Mouse (Mus musculus): Measurements from ENCODE around the gene Sorbs1. TPM values are rescaled to one million over a fixed set of nuclear protein-coding genes. Genes with fewer than 3 reads are reported as not detected.
"Not testable (repeated sequence)": the region's sequence is repeated elsewhere in the genome, so short reads cannot be mapped to it uniquely, and the experiment has no call there.

The Sorbs1 gene
- polyA plus RNA-seq (2012; rRNA removed): 79.3 and 92.5 TPM in 2 replicates

DNA sequence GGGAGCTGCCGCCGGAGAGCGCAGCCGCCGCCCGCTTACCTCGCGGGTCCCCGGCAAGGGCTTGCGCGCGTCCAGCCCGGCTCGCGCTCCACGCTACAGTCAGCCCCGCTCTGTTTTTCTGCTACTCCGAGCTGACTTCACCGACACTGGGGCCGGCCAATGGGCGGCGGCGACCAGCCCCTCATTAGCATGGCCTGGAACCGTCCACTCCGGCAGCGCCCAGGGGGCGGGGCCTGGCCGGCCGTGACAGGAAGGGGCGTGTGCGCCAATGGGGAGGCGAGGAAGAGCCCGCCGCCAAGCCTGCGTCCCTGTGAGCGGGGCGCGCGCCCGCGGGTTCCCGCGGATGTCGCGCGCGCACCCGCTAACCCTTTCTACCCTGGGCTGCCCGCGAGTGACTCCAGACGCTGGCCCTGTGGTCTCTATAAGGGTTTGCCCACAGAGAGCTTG lies at the start of gene Sorbs1:
Gene Sorbs1, minus strand, starts transcription at position 148 of the 447 bp plus-strand sequence.
- peak within 1 kb of the TSS; percentile 69 for H3K27ac ChIP-seq (ENCODE audit: insufficient read depth, low read length)
- H3K4me1 ChIP-seq (ENCODE audit: control insufficient read depth, insufficient read depth, low read length): peaks cover 11% of the 10 kb centered on the region
- peak within 1 kb of the TSS; percentile 82 for H3K4me3 ChIP-seq (replicated peaks; ENCODE audit: insufficient read depth, low read depth, low read length)
- TF ChIP-seq CTCF (IDR thresholded peaks at IDR 0.05; ENCODE audit: borderline replicate concordance, insufficient read depth, low read depth, low read length) (no peak), POLR2A (IDR thresholded peaks at IDR 0.05; ENCODE audit: borderline replicate concordance, insufficient read depth, low read length) (peak; percentile 85)
- under 1% methylated on average over 49 of the region's 51 CpGs for WGBS
- DNase-seq: peak; percentile 97 to 98
- H3K27me3 ChIP-seq (ENCODE audit: control insufficient read depth, insufficient read depth, low read length): no peaks in the 10 kb centered on the region

DNA sequence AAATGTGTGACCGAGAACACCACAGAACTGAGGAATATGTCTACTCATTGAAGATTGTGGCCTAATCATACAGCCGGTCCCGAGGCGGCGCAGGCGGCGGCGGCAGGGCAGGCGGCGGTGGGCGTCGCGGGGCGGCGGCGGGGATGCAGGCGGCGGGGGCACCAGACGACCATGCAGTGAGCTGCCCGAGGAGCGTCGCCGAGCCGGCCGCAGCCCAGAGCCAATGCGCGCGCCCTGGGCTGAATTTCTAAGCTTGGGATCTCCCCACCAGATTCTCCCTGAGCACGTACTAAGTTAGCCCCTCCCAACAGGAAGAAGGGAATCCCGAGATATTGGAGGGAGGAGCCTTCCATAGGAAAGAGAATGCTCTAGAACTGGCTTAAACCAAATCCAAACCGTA lies 47.9 kb upstream of the Sorbs1 start:
- WGBS: 87% methylated on average over 15 of the region's 31 CpGs
- H3K4me3 ChIP-seq (replicated peaks; ENCODE audit: insufficient read depth, low read depth, low read length); H3K27me3 ChIP-seq (ENCODE audit: control insufficient read depth, insufficient read depth, low read length); H3K4me1 ChIP-seq (ENCODE audit: control insufficient read depth, insufficient read depth, low read length); H3K27ac ChIP-seq (ENCODE audit: insufficient read depth, low read length); DNase-seq: not testable (repeated sequence)

DNA sequence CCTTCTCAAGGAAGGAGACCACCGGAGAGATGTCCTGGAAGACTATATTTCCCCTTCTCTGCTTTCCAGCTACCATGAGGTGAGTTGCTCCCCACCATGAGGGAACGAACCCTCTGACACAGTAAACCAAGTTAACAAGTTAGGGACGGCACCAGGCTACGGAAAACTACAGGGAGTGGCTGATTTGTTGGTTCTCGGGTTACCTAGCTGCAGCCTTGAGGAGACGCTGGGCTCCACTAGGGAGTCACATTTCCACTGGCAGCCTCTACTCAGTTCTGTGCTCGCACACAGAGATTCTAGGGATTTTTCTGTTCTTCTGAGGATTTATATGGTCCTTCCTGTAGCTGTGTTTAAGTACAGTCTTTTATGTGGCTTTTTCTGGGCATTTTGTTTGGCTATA lies 42.5 kb upstream of the Sorbs1 start:
- Histone ChIP-seq H3K27me3 (ENCODE audit: control insufficient read depth, insufficient read depth, low read length) (no peaks in the 10 kb centered on the region), H3K27ac (ENCODE audit: insufficient read depth, low read length) (no peak overlapping the region), H3K4me3 (replicated peaks; ENCODE audit: insufficient read depth, low read depth, low read length) (no peak overlapping the region), H3K4me1 (ENCODE audit: control insufficient read depth, insufficient read depth, low read length) (peaks cover 24% of the 10 kb centered on the region)
- TF ChIP-seq POLR2A (IDR thresholded peaks at IDR 0.05; ENCODE audit: borderline replicate concordance, insufficient read depth, low read length): no peak
- TF ChIP-seq CTCF (IDR thresholded peaks at IDR 0.05; ENCODE audit: borderline replicate concordance, insufficient read depth, low read depth, low read length): no peak
- no peak for DNase-seq
- 96% methylated on average over 7 of the region's 7 CpGs for WGBS

DNA sequence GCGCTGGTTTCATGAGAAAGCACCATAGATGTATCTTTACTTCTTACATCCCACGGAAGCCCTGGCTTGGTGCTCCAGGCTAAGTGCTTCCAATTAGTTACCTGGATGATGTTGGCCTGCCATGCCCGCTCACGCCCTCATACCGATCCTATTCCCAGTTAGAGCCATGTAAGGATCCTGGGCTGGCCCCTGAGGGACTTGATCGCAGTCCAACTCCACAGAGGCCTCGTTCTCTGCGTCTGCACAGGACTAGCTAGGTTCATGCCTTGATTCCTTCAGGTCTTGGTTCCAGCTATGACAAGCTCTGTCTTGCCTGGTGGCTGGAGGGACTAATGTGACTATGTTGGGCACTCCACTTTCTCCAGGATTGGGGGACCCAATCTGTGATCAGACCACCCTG lies 41.6 kb upstream of the Sorbs1 start:
- WGBS: 86% methylated on average over 8 of the region's 8 CpGs

DNA sequence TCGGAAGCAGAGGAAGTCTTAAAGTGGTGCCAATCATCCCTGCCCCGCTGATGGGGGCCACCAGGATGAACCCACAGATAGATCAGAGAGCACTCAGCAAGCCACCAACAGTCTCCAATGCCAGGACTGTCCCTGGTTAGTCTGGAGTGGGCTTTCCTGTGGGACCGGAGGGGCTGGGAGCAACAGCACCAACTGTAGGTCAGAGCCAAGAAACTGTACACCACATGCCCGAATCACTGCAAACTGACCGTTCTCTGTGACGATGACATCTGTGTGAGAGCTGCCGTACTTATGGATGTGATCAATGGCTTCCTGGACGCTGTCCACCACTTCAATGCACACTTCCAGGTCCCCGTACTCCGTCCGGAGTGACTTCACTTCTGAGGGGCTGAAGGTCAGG lies 40.8 kb upstream of the Sorbs1 start:
- WGBS: 80% methylated on average over 11 of the region's 11 CpGs
- TF ChIP-seq CTCF (IDR thresholded peaks at IDR 0.05; ENCODE audit: borderline replicate concordance, insufficient read depth, low read depth, low read length) (no peak), POLR2A (IDR thresholded peaks at IDR 0.05; ENCODE audit: borderline replicate concordance, insufficient read depth, low read length) (no peak)

More for the DNA sequence above, 41.6 kb upstream of the Sorbs1 start:
- TF ChIP-seq CTCF (IDR thresholded peaks at IDR 0.05; ENCODE audit: borderline replicate concordance, insufficient read depth, low read depth, low read length) (no peak), POLR2A (IDR thresholded peaks at IDR 0.05; ENCODE audit: borderline replicate concordance, insufficient read depth, low read length) (no peak)
- Histone ChIP-seq H3K4me1 (ENCODE audit: control insufficient read depth, insufficient read depth, low read length) (peaks cover 24% of the 10 kb centered on the region), H3K27ac (ENCODE audit: insufficient read depth, low read length) (no peak overlapping the region), H3K4me3 (replicated peaks; ENCODE audit: insufficient read depth, low read depth, low read length) (no peak overlapping the region), H3K27me3 (ENCODE audit: control insufficient read depth, insufficient read depth, low read length) (no peaks in the 10 kb centered on the region)
- no peak for DNase-seq

DNA sequence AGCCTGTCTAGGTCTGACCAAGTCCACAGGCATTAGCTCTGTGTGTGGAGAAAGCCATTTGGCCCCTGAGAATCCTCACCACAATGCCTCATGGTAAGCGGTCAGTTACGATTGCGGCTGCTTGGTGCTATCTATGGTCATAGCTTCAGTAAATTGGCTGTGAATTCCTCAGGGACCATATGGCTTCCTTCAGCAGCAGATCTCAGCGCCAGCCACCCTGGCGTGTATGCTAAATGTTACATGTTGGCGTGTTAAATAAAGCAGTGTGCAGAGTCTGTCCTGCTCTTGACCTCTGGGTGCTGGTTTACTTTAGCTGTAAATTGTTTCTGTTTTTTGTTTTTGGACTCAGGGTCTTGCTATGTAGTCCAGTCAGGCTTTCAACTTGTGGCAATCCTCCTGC lies 40.3 kb upstream of the Sorbs1 start:
- DNase-seq: peak in 1 of 2 experiments; percentile 50
- H3K27me3 ChIP-seq (ENCODE audit: control insufficient read depth, insufficient read depth, low read length): no peaks in the 10 kb centered on the region
- TF ChIP-seq CTCF (IDR thresholded peaks at IDR 0.05; ENCODE audit: borderline replicate concordance, insufficient read depth, low read depth, low read length) (no peak), POLR2A (IDR thresholded peaks at IDR 0.05; ENCODE audit: borderline replicate concordance, insufficient read depth, low read length) (no peak)
- peaks cover 24% of the 10 kb centered on the region for H3K4me1 ChIP-seq (ENCODE audit: control insufficient read depth, insufficient read depth, low read length)
- H3K4me3 ChIP-seq (replicated peaks; ENCODE audit: insufficient read depth, low read depth, low read length): no peak overlapping the region
- no peak overlapping the region for H3K27ac ChIP-seq (ENCODE audit: insufficient read depth, low read length)
- WGBS: 41% methylated on average over 6 of the region's 6 CpGs

More for the DNA sequence above, 40.8 kb upstream of the Sorbs1 start:
- Histone ChIP-seq H3K27me3 (ENCODE audit: control insufficient read depth, insufficient read depth, low read length) (no peaks in the 10 kb centered on the region), H3K4me1 (ENCODE audit: control insufficient read depth, insufficient read depth, low read length) (peaks cover 24% of the 10 kb centered on the region), H3K4me3 (replicated peaks; ENCODE audit: insufficient read depth, low read depth, low read length) (no peak overlapping the region), H3K27ac (ENCODE audit: insufficient read depth, low read length) (no peak overlapping the region)
- no peak for DNase-seq

DNA sequence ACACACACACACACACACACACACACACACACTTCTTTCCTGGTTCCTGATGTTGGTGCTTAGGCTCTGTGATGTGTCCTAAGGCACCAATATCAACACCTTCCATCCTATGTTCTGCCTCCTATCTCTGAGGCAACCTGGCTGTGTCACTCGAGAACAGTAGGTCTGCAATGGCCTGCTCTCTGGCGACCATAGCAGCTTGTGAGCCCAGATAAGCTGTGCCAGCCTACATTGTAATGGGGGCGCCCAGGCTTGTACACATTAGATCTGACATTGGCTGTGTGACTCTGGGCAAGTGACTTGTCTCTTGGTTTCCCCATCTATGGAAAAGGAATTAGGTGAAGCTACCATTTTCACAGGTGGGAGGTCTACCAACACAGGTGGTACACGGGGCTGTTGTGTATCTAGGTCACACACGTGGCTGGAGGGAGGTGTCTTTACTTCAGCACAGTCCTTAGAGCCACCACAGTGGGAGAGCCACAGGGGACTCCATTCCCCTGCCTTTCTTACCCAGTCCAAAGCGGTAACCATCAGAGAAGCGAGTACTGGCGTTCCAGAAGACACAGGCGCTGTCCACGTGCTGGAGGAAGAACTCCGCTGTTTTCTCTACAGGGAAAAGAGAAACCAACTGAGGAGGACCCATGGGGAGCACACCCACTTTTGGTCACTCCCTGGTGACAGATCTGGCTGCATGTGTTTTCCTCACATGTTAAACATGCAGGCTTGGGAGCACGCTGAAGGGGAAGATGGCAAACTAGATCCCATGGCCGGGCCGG lies 39.6 kb upstream of the Sorbs1 start:
- H3K27ac ChIP-seq (ENCODE audit: insufficient read depth, low read length): no peak overlapping the region
- H3K4me3 ChIP-seq (replicated peaks; ENCODE audit: insufficient read depth, low read depth, low read length): no peak overlapping the region
- H3K4me1 ChIP-seq (ENCODE audit: control insufficient read depth, insufficient read depth, low read length): peaks cover 24% of the 10 kb centered on the region
- TF ChIP-seq CTCF (IDR thresholded peaks at IDR 0.05; ENCODE audit: borderline replicate concordance, insufficient read depth, low read depth, low read length): no peak
- 76% methylated on average over 14 of the region's 14 CpGs for WGBS
- no peak for DNase-seq
- H3K27me3 ChIP-seq (ENCODE audit: control insufficient read depth, insufficient read depth, low read length): no peaks in the 10 kb centered on the region

DNA sequence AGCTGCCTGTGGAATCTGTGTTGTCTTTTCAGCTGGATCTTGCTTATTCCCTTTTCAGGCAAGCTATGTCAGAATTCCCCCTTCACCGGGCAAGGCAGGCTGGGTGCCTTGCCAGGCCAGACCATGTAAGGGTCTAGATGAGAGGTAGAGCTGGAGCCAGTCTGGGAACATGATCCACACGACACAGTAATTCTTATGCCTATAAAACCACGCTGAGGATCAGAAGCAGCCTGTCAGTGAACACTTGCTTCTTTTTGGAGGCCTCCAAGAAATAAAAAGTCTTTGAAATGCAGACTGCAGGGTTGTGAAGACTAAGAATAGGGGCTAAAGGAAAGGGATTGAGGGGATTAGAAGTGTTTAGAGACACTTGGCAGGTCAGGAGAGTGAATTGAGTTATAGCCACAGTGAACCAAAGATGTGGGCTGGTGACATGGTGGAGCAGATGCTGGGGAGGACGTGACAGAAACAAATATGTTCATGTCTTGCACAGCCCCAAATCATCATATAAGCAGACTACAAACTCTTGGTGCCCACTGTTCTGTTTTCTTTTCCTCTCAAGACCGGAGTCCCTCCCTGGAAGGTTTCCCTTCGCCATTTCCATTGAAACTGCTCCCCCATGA lies 36.0 kb upstream of the Sorbs1 start:
- TF ChIP-seq POLR2A (IDR thresholded peaks at IDR 0.05; ENCODE audit: borderline replicate concordance, insufficient read depth, low read length): no peak
- TF ChIP-seq CTCF (IDR thresholded peaks at IDR 0.05; ENCODE audit: borderline replicate concordance, insufficient read depth, low read depth, low read length): no peak
- Histone ChIP-seq H3K4me1 (ENCODE audit: control insufficient read depth, insufficient read depth, low read length) (peaks cover 19% of the 10 kb centered on the region), H3K4me3 (replicated peaks; ENCODE audit: insufficient read depth, low read depth, low read length) (no peak overlapping the region), H3K27me3 (ENCODE audit: control insufficient read depth, insufficient read depth, low read length) (no peaks in the 10 kb centered on the region), H3K27ac (ENCODE audit: insufficient read depth, low read length) (no peak overlapping the region)
- DNase-seq: no peak
- 74% methylated on average over 6 of the region's 6 CpGs for WGBS

Data from cerebellum, adult 2 months (tissue).